Mouse (Mus musculus): ENCODE measurements around the gene Gm16181.

DNA sequence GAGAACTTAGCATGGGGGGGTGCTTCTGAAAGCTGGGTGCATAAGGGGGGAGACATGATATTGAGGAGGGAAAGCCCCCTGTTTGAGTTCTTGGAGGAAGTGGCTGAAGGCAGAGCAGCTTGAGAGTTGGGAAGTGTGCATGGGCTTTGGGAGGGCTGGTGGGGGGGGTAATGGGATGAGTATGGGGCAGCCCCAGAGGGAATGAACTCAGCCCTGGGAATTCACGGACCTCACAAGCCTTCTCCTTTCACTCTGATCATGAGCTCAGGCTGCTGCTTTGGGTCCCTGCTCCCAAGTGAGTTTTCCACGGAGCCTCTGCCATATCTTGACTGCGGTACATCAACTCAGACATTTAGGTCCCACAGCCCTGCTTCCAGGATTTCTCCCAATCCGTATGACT is 18.2 kb upstream of the Gm16181 start:
- TF ChIP-seq GATA1 (IDR thresholded peaks at IDR 0.05; ENCODE audit: low read length): no peak
- no peak for TF ChIP-seq TAL1 (IDR thresholded peaks at IDR 0.05; ENCODE audit: low read length)

Measured in erythroblast, embryonic 14.5 days (primary cell).